Mouse (Mus musculus) thymus, postnatal 25 days (tissue): ENCODE data around the gene Rspo1.

Experiments
- DNase-seq: peaks from one replicate; pipeline ENCODE4 v3.0.0; 2022

Rspo1 gene

DNA sequence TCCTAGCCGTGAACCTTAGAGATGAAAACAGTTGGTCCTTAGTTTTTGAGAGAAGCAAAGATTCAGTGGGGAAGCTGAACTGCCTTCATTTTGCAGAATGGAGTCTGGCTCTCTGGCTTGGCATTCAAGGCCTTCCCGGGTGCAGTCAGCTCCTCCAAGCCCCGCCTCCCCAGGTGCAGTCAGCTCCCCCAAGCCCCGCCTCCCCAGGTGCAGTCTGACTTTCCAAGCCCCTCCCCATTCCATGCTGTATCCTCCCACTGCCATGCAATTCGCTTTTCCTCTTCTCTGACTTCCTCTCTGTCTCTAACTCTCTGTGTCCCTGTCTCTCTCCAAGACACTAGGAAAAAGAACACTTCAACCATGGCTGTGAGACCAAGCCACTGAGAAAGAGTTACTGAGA is 8.0 kb upstream of the Rspo1 start:
- DNase-seq: no peak

DNA sequence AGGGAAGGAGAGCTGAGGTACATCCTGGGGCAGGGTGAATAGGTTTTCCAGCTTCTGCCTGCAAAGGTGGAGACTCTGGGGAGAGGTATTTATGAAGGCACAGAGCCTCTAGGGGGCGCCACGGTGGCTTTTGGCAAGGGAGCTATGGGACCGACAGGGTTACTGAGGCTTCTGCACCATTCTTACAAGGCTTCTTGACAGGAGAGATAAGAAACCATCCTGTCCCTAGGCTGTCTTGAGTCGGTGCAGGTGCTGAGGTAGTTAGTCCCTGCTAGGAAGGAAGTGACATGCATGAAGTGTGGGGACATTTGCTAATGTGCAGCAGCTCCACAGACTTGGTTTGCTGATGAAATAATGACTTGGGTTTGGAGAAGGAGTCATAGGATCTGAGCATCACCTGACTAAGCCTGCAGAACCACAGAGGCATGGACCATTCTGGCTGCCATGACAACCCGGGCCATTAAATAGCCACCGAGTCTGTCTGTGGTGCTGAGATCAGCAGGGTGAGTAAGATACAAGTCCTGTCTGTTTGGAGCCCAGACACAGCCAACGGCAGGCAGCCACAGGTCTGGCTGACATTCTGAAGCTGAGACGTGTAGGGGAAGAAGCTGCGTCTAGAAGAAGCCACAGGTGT is 2.2 kb upstream of the Rspo1 start:
- DNase-seq: peak; percentile 25

DNA sequence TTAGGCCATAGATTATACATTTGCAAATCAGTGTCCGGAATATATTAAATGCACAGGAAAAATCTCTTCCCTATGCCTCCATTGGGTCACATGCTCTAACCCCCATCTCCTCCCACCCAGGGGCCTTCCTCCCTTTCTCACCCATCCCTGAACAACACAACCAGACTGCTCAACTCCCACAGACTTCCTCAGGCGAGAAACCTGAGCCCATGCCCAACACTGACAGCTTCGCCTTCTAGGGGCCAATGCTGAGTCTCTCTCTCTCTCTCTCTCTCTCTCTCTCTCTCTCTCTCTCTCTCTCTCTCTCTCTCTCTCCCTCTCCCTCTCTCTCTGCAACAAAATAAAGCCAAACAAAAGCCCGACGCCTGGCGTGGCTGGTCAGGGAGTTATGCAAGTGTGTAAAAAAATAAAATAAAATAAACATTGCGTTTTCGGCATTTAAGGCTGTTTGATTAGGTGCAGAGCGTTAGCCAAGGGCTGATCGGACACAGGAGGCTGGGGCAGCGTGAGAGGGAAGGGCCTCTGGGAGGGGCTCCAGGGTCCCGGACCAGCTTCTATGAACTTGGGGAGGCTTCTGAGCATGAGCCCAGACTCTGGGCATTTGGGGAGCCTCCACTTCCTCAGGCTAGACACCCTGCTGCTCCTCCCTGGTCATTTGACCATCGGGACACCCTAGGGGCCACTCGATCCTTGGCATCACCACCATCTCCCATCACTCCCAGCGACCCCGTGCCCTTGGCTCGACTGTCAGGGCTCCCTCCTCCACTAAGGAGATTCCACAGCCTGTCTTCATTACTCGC is 1.2 kb upstream of the Rspo1 start:
- DNase-seq: no peak

DNA sequence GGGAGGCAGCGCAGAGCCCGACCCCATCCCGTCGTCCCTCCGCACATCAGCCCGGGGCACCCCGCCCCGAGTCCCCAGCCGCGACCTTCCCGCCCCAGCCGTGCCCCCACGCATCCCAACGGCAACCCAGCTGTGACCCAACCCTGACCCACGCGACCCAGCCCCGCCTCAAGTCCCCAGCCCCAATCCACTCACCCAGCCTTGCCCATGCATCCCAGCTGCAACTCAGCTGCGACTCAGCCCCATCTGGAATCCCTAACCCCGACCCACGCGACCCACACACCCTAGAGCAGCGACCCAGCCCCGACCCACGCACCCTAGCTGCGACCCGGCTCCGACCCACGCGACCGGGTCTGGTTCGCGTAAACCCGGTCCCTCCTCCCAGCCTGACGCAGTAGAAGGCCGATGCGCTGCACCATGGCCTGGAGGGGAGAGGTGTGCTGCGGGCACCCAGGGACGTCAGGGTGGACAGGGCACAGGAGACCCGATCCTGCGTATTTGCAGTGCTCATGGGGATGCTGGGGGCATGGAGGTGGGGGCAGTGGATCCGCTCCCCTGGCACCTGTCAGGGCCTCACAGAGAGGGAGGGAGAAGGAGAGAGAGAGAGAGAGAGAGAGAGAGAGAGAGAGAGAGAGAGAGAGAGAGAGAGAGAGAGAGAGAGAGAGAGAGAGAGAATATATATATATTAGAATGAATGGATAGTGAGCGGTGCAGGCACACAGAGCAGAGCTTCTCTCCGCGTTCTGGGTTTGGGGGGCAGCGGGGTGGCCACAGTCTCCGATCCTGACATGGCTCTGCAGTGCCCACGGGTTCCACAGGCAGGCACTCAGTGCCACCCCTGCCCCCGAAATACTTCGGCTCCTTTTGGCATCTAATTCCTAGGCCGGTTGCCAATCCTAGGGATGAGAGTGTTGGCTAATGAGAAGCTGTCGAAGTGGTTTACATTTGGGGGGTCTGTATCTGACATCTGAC is 795 bp downstream of the Rspo1 start:
- no peak for DNase-seq

DNA sequence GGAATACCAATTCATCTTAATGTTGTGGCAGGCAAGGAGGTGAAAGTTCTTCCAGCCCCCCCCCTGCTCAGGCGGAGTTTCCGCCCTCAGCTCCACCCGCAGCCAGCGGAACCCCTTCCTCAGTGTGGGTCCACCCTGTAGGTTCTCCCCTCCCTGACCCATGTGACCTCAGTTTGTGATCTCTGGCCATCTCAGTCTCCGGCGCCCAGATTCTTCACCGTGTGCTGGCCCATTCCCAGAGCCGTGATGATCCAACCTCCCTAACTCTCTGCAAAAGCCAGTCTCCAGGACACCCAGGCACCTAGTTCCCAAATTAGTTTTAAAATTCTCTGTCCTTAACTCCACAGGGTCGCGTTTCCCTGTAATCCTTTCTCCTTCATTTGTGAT is 1.5 kb downstream of the Rspo1 start:
- DNase-seq: no peak

DNA sequence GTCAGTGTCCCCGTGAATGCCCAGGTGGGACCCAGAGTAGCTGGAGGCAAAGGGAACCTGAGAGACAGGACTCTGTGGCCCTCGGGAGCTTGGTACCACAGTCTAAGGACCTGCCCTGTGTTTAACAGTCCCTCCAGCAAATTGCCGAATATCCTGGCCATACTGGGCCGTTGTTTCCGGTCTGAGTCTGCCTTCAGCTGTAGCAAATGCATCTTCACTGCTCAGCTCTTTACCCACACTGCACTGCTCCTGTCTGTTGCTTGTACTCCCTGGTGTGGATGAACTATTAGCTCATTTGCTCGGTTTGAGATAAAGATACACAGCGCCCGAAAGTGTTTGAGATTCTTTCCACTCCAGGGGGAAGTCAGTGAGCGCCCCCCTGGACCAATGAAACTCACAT is 2.2 kb downstream of the Rspo1 start:
- no peak for DNase-seq

DNA sequence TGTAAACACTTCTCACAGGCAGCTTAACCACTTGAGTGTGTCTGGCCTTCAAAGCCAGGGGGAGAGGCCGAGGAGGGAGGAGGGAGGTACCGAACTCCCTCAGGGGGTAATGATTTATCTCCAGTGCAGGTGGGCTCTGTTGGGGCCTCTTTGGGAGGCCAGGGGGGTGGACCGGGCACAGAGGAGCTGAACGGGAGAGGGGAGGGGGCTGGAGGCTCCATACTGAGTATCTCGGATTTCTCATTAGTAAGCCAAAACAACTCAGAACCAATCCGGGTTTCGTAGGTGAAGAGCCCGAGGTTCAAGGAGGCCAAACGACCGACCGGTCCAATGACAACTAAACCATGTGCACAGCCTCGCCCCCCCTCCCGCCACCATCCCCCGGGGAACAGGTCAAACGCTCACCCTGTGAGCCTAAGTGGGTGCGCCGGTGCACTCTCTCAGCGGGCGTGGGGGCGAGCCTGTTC is 3.6 kb downstream of the Rspo1 start:
- no peak for DNase-seq

DNA sequence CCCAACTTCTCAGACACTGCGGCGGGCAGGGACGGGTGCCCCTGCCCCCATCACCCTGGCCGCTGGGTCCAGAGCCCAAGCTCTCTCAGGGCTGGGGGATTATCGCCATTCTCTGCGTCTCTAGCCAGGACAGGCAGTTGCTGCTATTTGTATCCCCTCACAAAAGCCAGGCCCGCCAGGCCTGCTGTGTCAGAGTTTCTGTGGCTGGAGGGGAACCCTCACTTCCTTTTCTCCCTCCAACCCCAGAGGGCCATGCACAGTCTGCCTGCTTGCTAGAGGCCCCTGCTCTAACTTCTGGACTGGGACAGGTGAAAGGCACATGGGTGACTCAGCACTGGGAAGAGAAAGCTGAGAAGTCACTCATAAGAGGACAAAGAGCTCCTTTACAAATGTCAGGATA is 4.1 kb downstream of the Rspo1 start:
- DNase-seq: no peak

DNA sequence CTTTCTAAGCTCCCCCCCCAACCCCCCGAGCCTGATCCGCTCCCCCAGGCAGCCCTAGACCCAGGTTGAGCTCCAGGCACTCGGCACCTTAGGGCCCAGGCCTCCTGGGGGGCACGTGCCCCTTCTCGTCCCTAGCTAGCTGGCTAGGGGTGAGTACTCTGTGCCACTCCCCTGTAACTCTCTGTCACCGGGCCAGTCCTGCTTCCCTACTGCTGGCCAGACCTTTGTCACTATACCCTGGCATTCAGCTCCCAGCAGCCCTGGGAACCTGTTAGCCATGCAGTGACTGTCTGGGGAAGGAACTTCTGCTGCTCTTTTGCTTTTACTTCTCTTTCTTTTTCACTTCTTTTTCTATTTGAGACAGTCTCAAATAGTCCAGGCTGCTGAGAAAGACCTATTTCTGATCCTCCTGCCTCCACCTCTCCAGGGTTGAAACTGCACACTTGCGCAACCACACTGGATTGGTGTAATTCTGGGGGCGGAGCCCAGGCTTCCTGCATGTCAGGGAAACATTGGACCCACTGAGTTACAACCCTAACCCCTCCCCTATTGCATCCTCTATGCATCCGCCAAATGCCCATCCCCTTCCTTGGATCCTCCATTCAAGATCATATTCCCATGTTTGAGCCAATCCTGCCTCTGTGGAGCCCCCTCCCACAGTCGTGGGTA is 11.4 kb downstream of the Rspo1 start:
- no peak for DNase-seq

DNA sequence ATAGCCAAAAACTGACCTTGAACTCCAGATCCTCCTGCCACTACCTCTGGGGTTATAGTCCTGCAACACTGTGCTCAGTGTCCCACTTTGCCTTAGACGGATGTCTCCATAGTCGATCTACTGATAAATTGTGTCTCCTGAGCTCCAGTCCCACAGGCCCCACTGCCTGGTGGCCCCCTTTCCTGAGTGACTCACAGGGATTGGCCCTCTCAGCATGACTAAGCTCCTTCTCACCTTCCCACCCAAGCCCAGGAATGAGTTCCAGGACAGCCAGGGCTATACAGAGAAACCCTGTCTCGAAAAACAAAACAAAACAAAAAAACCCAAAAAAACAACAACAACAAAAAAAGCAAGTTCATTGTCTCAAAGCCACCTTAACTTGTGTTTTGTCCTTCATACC is 13.3 kb downstream of the Rspo1 start:
- DNase-seq: no peak

DNA sequence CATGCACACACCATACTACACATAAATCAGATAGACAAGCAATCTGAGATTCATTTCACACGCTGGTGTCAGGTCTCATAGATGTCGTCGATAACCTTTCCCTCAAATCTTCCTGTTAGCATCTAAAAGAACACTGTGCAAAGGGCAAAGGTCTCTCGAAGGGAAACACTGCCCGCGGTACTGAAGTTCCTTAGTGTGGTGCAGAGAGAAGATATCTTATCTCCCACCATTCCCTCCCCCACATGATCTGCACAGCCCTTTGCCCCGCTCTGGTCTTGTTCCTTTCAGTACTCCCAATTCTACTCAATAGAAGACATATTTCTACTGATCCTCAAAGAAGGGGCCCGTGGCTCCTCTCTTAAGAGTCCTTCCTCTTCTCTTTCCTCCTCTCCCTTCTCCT is 16.7 kb downstream of the Rspo1 start:
- no peak for DNase-seq

DNA sequence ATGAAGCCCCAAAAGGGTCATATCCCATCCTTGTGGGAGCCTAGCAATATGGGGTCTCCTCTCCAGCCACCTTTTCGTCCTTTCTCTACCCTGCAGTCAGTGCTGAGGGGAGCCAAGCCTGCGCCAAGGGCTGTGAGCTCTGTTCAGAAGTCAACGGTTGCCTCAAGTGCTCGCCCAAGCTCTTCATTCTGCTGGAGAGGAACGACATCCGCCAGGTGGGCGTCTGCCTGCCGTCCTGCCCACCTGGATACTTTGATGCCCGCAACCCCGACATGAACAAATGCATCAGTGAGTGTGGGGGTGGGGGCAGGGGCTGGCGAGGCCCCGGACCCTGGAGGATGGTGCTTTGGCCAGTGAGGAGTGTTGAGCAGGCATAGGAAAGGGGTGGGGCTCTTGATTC is 18.7 kb downstream of the Rspo1 start:
- DNase-seq: peak; percentile 23

DNA sequence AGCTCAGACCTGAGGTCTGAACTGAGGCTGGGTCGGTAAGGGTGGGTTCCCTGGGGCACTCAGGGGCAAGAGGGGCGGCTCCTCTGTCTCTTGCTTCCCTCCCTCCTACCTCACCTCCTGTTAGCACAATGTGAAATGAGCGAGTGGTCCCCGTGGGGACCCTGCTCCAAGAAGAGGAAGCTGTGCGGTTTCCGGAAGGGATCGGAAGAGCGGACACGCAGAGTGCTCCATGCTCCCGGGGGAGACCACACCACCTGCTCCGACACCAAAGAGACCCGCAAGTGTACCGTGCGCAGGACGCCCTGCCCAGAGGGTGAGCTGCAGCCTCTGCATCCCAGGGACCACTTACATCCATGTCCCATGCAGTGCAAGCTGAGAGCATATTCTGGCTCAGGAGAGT is 21.2 kb downstream of the Rspo1 start:
- DNase-seq: no peak

DNA sequence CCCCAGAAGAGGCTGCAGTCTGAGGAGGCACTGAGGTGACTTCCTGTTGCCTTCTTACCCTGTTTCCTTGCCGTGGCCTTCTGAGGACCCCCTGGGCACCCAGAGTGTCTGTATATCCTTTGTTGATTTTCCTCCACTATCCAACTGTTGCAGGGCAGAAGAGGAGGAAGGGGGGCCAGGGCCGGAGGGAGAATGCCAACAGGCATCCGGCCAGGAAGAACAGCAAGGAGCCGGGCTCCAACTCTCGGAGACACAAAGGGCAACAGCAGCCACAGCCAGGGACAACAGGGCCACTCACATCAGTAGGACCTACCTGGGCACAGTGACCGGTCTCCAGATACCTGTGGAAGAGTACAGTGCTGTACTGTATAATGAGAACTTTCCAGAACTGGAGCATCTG is 22.0 kb downstream of the Rspo1 start:
- no peak for DNase-seq

DNA sequence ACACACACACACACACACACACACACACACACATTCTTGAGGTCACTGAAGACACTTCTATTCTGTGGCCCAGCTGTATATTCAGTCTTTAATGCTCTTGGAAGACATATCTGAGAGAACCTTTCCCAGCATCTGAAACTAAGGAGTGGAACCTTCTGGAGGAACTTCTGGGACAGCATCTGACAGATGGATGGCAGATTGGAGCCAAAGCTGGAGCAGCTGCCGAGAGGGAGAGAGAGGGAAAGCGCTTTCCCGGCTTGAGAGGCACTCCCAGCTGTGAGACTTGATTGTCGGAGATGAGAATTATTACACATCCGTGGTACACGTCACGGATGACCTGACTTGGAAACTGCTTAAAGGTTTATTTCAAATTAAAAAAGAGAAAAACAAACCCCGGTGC is 22.5 kb downstream of the Rspo1 start:
- DNase-seq: no peak

DNA sequence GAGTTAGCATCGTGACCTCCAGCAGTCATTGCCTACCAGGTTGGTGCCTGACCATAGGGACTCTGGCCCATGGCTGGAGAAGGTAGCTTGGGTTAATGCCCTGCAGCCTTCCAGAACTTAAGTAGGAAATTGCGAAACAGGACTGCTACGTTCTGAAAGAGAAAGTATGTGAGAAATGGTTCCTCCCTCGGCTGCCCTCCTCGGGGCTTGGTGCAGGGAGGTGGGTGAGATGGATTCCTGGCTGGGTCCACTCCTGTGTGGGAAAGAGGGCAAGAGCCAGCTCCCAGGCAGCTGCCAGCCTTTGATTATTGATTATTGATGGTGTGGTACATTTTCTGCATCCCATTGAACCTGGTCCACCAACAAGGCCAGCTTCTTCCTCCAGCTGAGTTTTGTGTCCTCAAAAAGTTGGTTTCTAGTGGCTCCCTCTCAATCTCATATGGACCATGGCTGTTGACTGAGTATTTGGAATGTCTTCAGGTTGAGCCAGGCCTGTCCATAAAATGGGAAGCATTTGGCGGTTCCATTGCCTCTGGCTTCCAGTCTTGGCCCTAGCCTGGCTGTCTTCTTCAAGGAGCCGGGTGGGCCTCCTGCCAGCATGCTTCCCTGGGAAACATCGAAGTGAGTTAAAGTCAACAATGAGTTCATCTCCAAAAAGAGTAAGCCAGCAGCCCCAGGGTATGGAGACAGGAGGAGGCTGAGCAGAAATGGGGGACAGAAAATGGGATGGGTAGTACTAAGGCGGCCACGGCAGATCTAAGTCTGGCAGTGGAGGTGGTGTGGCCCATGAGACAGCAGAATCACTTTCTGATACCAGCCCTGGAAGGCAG is 29.8 kb downstream of the Rspo1 start, which contains the start of gene Gnl2:
TSS of gene Gnl2 (plus strand) at position 780 of the 830 bp plus-strand sequence.
- no peak for DNase-seq

DNA sequence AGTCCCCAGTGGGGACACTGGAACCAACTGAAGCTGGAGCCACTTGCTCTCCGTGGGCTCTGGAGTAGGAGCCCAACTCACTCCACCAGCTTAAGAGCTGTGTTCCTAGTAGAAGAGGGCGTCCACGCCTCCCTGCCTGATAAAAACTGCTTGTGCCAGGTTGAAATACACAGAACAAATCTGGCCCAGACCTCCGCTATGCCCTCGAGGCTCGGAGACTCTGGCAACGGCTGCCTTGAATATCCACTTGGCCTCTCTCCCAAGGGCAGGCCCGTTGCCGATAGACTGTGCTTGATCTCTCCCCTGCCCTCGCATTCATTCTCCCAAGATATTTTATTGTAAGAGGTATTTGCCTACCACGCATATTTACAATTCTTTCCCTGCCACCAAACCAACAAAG is 31.2 kb downstream of the Rspo1 start:
- no peak for DNase-seq

DNA sequence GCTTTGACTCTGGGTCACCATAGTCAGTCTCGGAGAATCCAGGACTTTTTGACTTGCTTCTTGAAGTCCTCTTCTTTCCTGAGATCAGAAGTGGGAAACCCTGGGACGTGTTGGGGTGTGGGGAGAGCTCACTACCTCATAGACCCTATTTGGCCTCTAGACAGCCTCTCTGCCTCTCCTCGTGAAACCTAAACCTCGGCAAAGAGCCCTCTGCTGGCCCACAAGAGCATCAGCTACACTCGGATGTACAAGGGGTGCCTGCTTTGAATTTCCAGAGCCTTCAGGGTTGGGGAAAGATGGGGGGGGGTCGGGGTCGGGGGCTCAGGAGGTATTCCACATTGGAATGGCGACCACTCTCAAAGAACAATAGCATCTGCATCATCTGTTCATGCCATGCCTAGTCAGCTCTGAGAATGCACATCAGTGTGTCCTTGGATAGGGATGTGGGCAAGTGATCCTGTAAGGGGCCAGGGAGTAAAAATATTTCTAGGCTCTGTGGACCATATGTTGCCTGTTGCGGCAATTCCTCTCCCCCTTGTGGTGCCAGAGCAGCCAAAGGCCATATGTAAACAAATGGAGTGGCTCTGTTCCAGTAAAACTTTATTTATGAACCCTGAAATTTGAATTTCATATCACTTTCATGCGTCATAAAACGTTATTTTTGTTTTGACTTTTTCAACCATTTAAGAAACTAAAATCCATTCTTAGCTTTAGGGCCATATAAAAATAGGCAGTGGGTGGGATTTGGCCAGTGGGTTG is 34.7 kb downstream of the Rspo1 start:
- no peak for DNase-seq

DNA sequence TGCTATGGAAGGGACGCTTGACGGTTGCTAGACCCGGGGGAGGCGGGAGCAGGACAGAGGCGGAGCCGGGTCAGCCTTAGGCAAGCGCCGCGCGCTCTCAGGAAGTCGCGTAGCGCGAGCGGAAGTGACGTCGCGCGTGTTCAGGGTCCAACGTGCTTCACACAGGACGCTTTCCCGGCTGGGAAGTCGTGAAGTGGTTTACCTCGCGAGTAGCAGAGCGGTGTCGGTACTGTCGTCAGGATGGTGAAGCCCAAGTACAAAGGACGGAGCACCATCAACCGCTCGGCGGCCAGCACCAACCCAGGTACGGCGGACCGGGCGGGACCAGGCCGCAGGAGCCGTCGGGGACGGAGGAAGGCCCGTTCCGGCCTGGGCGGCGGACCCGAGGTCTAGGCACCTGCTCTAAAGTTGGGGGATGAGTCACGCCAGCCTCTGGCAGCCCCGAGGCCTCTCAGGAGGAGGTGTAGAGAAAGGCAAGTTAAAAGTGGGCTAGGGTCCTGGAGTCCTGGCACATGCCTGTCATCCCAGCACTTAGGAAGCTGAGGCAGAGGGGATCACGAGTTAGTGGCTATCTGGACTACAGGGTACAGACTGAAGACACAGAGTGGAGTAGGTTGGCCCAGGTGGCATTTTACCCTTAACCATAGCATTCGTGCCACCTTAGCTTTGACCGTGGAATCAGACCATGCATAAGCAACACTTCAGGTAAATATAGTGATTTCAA is 43.8 kb downstream of the Rspo1 start:
- peak; percentile 87 for DNase-seq

DNA sequence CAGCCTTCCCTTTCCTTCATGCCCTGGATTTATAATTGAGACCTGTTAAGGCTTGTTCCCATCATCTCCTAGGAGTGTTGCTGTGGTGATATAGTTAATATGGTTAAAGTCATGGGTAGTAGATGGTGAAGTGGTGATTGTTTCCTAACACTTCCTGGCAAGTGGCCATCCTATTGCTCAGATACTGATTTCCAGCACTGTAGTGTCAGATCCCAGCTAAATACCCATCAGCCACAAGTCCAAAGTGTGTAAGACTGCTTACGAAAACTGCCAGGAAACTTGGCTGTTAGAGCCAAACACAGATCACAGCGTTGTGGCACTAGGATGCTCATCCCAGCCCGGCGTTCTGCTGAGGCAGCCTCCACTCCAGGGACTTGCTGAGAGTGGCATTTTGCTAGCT is 48.1 kb downstream of the Rspo1 start:
- DNase-seq: no peak
